Mouse (Mus musculus) lung, embryonic 16.5 days (tissue): ENCODE measurements at regions not wholly inside any gene's neighbourhood (a gene's known extent, or its start where the extent isn't known, plus 50 kb on each side); places are given as distances from the start of the nearest gene placed in this dataset.
"Not testable (repeated sequence)": the region's sequence is repeated elsewhere in the genome, so short reads cannot be mapped to it uniquely, and the experiment has no call there.

ENCODE experiments used
- ATAC-seq: fragments of 200-750 bp; cut with Nextera tagmentation; 2 replicates; pipeline ENCODE4 v1.8.0; 2017; ENCODE audit warnings: low read depth, mild to moderate bottlenecking, moderate library complexity
- H3K27ac ChIP-seq: fragments of 300-500 bp; sonication (generic); 2 replicates; pipeline ENCODE4 v1.5.1; 2014; ENCODE audit warnings: mild to moderate bottlenecking, control low read depth, low read length
- H3K27me3 ChIP-seq: fragments of 300-500 bp; sonication (generic); 2 replicates; pipeline ENCODE4 v1.6.1; 2014; ENCODE audit warnings: low read depth, low read length, mixed read lengths; ENCODE audit not compliant: control insufficient read depth, insufficient read depth
- H3K36me3 ChIP-seq: fragments of 300-500 bp; sonication (generic); 2 replicates; pipeline ENCODE4 v1.6.1; 2014; ENCODE audit warnings: low read length; ENCODE audit not compliant: control insufficient read depth, insufficient read depth
- H3K4me1 ChIP-seq: fragments of 300-500 bp; sonication (generic); replicated peaks from 2 replicates; pipeline ENCODE4 v1.6.1; 2014; ENCODE audit warnings: low read length, mixed read lengths; ENCODE audit not compliant: control insufficient read depth, insufficient read depth
- H3K4me2 ChIP-seq: fragments of 300-500 bp; sonication (generic); 2 replicates; pipeline ENCODE4 v1.6.1; 2014; ENCODE audit warnings: low read depth, low read length, control low read depth
- H3K4me3 ChIP-seq: fragments of 300-500 bp; sonication (generic); 2 replicates; pipeline ENCODE4 v1.5.1; 2014; ENCODE audit warnings: mild to moderate bottlenecking, low read length, control low read depth
- H3K9ac ChIP-seq: fragments of 300-500 bp; sonication (generic); 2 replicates; pipeline ENCODE4 v1.6.1; 2014; ENCODE audit warnings: low read length, control low read depth
- H3K9me3 ChIP-seq: fragments of 300-500 bp; sonication (generic); 2 replicates; pipeline ENCODE4 v1.6.1; 2016; ENCODE audit warnings: low read length; ENCODE audit not compliant: control insufficient read depth
- WGBS: fragments of 180-500 bp; shearing (Covaris S2); extraction: QIAGEN DNeasy Blood & Tissue Kit; methylation state at CpG from one replicate; pipeline ENCODE4 v1.1.7; 2014; 5-methylcytosine and 5-hydroxymethylcytosine counted together

- Histone ChIP-seq H3K9me3 (no peaks in the 10 kb centered on the region), H3K27ac (no peak overlapping the region), H3K4me1 (no peaks in the 10 kb centered on the region), H3K4me2 (no peak overlapping the region), H3K4me3 (no peak overlapping the region), H3K36me3 (no peaks in the 10 kb centered on the region), H3K27me3 (no peaks in the 10 kb centered on the region), H3K9ac (no peak overlapping the region)
- ATAC-seq: no peak
- 67% methylated on average over 3 of the region's 3 CpGs for WGBS
These were observed 50.9 kb upstream of the Hivep1 start for GRCm38 (mm10) chr13:42000966-42001365.

GRCm38 (mm10) chr13:41997883-41998282, 53.9 kb upstream of the Hivep1 start:
- H3K4me3 ChIP-seq: no peak overlapping the region
- H3K9me3 ChIP-seq: no peaks in the 10 kb centered on the region
- no peaks in the 10 kb centered on the region for H3K36me3 ChIP-seq
- 56% methylated on average over 9 of the region's 9 CpGs for WGBS
- H3K9ac ChIP-seq: no peak overlapping the region
- no peak overlapping the region for H3K27ac ChIP-seq
- H3K27me3 ChIP-seq: no peaks in the 10 kb centered on the region
- H3K4me2 ChIP-seq: no peak overlapping the region
- H3K4me1 ChIP-seq: no peaks in the 10 kb centered on the region
- no peak for ATAC-seq

DNA sequence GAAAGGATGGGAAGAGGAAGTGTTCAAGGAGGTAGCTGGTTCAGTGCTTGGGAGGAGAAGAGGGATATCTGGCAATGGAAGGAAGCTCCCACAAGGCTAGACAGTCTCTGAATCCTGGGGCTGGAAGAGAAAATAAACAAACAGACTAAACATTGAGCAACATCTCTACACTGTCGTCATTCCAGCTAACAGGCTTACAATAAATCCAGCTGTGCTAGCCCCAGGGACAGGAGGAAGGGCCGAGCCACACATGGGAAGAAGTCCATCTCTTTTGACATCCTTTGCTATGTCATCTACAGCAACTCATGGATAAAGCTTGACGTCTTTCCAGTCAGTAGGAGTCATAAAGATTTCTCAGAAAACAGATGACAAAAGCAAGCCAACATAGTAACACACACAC, 57.7 kb upstream of the Hivep1 start:
- peak; percentile 57; the same call in 1 of the 2 replicates for ATAC-seq
- H3K4me1 ChIP-seq: no peaks in the 10 kb centered on the region
- no peak overlapping the region for H3K27ac ChIP-seq
- no peak overlapping the region for H3K4me3 ChIP-seq
- H3K9me3 ChIP-seq: no peaks in the 10 kb centered on the region
- no peaks in the 10 kb centered on the region for H3K36me3 ChIP-seq
- H3K27me3 ChIP-seq: no peaks in the 10 kb centered on the region
- no peak overlapping the region for H3K9ac ChIP-seq
- H3K4me2 ChIP-seq: no peak overlapping the region
- WGBS: 33% methylated on average over 3 of the region's 3 CpGs

DNA sequence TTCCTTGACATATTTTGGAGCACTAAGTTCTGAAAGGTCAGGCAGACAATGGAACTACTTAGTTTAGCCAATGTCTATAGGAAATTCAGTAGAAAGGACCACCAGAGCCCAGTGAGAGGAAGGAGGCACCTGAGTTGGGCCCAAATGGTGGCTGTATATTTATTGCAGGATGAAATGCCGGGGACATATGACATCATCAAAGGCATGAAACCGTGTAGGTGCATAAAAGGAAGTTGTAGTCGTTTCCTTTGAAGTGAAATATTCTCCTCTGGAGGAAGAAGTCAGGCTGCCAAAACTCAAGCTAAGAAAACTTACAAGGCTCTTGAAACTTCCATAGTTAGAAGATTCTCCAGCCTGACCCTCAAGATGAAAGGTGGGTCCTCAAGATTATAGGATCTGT, 75.9 kb upstream of the Hivep1 start:
- no peak for ATAC-seq
- no peak overlapping the region for H3K4me2 ChIP-seq
- 50% methylated on average over 3 of the region's 3 CpGs for WGBS
- no peak overlapping the region for H3K9ac ChIP-seq
- H3K4me1 ChIP-seq: no peaks in the 10 kb centered on the region
- H3K27ac ChIP-seq: no peak overlapping the region
- no peaks in the 10 kb centered on the region for H3K36me3 ChIP-seq
- no peak overlapping the region for H3K4me3 ChIP-seq
- H3K27me3 ChIP-seq: no peaks in the 10 kb centered on the region
- no peaks in the 10 kb centered on the region for H3K9me3 ChIP-seq

DNA sequence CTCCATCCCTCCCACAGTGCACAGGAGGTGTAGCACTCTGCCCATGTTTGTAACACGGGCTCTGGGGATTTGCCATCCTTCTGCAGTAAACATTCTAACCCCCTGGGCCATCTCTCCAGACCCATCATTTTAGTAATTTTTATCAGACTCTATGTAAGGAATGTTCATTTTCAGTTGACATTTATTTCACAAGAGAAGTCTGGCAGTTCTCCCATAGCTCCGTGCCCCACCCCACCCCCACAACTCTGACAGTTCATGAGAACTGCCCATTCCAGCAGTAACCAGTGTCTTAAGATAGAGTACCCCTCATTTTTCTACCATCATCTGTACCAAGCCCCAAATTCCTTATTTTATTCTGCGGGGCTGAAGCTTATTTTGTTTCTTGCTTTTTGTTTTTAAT, 88.9 kb upstream of the Hivep1 start:
- Histone ChIP-seq H3K27me3 (no peaks in the 10 kb centered on the region), H3K4me3 (no peak overlapping the region), H3K36me3 (no peaks in the 10 kb centered on the region), H3K9me3 (no peaks in the 10 kb centered on the region), H3K4me1 (no peaks in the 10 kb centered on the region), H3K27ac (peak overlapping the region; percentile 55; the same call in 1 of the 2 replicates), H3K4me2 (no peak overlapping the region), H3K9ac (no peak overlapping the region)
- 44% methylated on average over 3 of the region's 3 CpGs for WGBS
- ATAC-seq: peak; percentile 71

DNA sequence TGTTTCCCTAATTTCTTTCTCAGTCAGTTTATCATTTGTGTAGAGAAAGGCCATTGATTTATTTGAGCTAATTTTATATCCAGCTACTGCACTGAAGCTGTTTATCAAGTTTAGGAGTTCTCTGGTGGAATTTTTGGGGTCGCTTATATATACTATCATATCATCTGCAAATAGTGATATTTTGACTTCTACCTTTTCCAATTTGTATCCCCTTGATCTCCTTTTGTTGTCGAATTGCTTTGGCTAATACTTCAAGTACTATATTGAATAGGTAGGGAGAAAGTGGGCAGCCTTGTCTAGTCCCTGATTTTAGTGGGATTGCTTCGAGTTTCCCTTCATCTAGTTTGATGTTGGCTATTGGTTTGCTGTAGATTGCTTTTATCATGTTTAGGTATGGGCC, 90.9 kb upstream of the Hivep1 start:
- not testable (repeated sequence) for H3K4me1 ChIP-seq, ATAC-seq, H3K4me2 ChIP-seq, H3K27me3 ChIP-seq, H3K36me3 ChIP-seq, H3K4me3 ChIP-seq, H3K27ac ChIP-seq, H3K9me3 ChIP-seq, H3K9ac ChIP-seq
- 80% methylated on average over 3 of the region's 3 CpGs for WGBS

DNA sequence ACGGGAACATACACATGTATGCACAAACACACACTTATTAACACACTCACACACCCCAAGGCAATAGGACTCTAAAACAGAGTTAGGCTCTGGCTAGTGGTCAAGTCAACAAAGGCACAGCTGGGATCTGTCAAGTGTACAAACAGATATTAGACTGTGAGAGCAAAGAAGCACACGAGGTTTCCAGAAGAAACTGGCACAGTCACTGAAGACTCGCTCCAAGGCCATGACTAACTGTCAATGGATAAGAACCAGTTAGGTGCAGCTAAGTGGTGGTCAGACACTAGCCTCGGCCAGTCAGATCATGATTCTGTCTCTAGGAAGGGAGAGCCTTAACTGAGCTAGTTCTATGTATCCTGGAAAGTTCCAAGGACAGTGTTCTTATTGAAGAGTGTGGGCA, 93.9 kb upstream of the Hivep1 start:
- WGBS: 41% methylated on average over 4 of the region's 4 CpGs
- peak overlapping the region; percentile 41; the same call in 1 of the 2 replicates for H3K27ac ChIP-seq
- H3K27me3 ChIP-seq: no peaks in the 10 kb centered on the region
- H3K9me3 ChIP-seq: no peaks in the 10 kb centered on the region
- H3K4me1 ChIP-seq: no peaks in the 10 kb centered on the region
- no peaks in the 10 kb centered on the region for H3K36me3 ChIP-seq
- H3K9ac ChIP-seq: no peak overlapping the region
- peak; percentile 91 for ATAC-seq
- no peak overlapping the region for H3K4me2 ChIP-seq
- no peak overlapping the region for H3K4me3 ChIP-seq

GRCm38 (mm10) chr13:41955884-41956283, 95.9 kb upstream of the Hivep1 start:
- Histone ChIP-seq H3K4me1 (no peaks in the 10 kb centered on the region; the same call in 1 of the 2 replicates), H3K36me3 (no peaks in the 10 kb centered on the region), H3K27ac (no peak overlapping the region), H3K9me3 (no peaks in the 10 kb centered on the region), H3K9ac (no peak overlapping the region), H3K4me2 (no peak overlapping the region), H3K27me3 (no peaks in the 10 kb centered on the region), H3K4me3 (no peak overlapping the region)
- ATAC-seq: peak; percentile 62
- WGBS: 59% methylated on average over 4 of the region's 4 CpGs

DNA sequence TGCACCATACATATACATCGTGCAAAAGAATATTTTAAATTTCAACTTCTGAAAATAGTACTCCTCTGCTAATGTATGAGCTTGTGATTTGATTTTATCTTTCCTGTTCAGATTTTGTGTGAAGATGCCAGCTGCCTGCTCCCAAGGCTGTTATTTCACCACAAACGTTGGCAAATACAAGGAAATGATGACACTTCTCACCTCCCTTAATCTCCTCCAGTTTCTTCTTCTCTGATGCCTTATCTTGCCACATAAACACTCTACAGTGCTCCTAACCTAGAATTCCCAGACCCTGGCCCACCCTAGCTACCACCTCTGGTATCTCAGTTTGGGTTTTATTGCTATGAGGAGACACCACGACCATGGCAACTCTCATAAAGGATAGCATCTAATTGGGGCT, 96.6 kb upstream of the Hivep1 start:
- H3K4me1 ChIP-seq: no peaks in the 10 kb centered on the region; the same call in 1 of the 2 replicates
- no peak for ATAC-seq
- H3K27ac ChIP-seq: no peak overlapping the region
- no peak overlapping the region for H3K4me2 ChIP-seq
- no peak overlapping the region for H3K9ac ChIP-seq
- H3K27me3 ChIP-seq: no peaks in the 10 kb centered on the region
- H3K9me3 ChIP-seq: no peaks in the 10 kb centered on the region
- no peaks in the 10 kb centered on the region for H3K36me3 ChIP-seq
- no peak overlapping the region for H3K4me3 ChIP-seq
- 65% methylated on average over 3 of the region's 3 CpGs for whole genome bisulfite sequencing

DNA sequence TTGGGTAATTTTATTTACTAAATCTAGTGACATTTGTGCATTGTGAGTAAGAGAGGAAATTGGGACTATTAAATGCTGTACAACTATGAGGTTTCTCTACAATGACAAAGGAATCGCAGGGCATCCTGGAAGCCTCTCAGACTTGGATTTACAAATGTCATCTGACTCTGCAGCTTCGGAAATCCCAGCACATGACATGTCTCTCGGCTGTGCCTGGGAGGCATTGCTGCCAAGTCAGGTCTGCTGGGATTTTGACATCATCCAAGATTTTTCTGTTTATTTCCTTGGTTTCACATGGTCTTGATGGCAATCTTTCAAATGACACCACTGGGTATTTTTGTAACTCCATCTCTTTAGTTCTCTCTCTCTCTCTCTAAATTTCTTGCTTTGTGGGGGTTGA, 99.4 kb upstream of the Hivep1 start:
- no peak overlapping the region for H3K9ac ChIP-seq
- ATAC-seq: no peak
- no peaks in the 10 kb centered on the region for H3K27me3 ChIP-seq
- H3K27ac ChIP-seq: no peak overlapping the region
- no peaks in the 10 kb centered on the region for H3K36me3 ChIP-seq
- H3K4me2 ChIP-seq: no peak overlapping the region
- 43% methylated on average over 3 of the region's 3 CpGs for WGBS
- H3K9me3 ChIP-seq: no peaks in the 10 kb centered on the region
- no peaks in the 10 kb centered on the region; the same call in 1 of the 2 replicates for H3K4me1 ChIP-seq
- H3K4me3 ChIP-seq: no peak overlapping the region
